Mouse (Mus musculus) thymus, adult 2 months (tissue): Measurements from ENCODE around the gene Ifnlr1. TPM values are rescaled to one million over a fixed set of nuclear protein-coding genes. Genes with fewer than 3 reads are reported as not detected.

Source experiments
- DNase-seq: peaks from one replicate; pipeline ENCODE4 v3.0.0; 2021
- H3K27ac ChIP-seq: fragments of 200-500 bp; 2 replicates; pipeline ENCODE4 v1.5.1; 2012; ENCODE audit warnings: low read length, control low read depth; ENCODE audit not compliant: control insufficient read depth, insufficient read depth
- H3K27me3 ChIP-seq: fragments of 200-500 bp; 2 replicates; pipeline ENCODE4 v1.6.1; 2012; ENCODE audit warnings: mild to moderate bottlenecking, low read length, moderate library complexity, mixed read lengths; ENCODE audit not compliant: control insufficient read depth, insufficient read depth
- H3K36me3 ChIP-seq: fragments of 200-500 bp; 2 replicates; pipeline ENCODE4 v1.6.1; 2012; ENCODE audit warnings: mild to moderate bottlenecking, low read length, moderate library complexity; ENCODE audit not compliant: control insufficient read depth, insufficient read depth
- H3K4me1 ChIP-seq: fragments of 200-500 bp; replicated peaks from 2 replicates; pipeline ENCODE4 v1.6.1; 2012; ENCODE audit warnings: low read length; ENCODE audit not compliant: control insufficient read depth, insufficient read depth
- H3K4me3 ChIP-seq: fragments of 200-500 bp; 2 replicates; pipeline ENCODE4 v1.5.1; 2012; ENCODE audit warnings: mild to moderate bottlenecking, low read length, control low read depth, moderate library complexity; ENCODE audit not compliant: control insufficient read depth, insufficient read depth
- CTCF ChIP-seq: fragments of 200-500 bp; IDR thresholded peaks from 2 replicates; pipeline ENCODE4 v1.5.1; 2012; ENCODE audit warnings: mild to moderate bottlenecking, control low read depth, low read length, moderate library complexity, borderline replicate concordance; ENCODE audit not compliant: control insufficient read depth, poor library complexity, insufficient read depth; ENCODE audit errors: extremely low read depth
- POLR2A ChIP-seq: fragments of 200-500 bp; IDR thresholded peaks from 2 replicates; pipeline ENCODE4 v1.6.1; 2012; ENCODE audit warnings: mild to moderate bottlenecking, low read length, control low read depth, moderate library complexity; ENCODE audit not compliant: control insufficient read depth, poor library complexity, insufficient read depth; ENCODE audit errors: extremely low read depth
- WGBS: fragments of 180-500 bp; shearing (Covaris S2); methylation state at CpG from one replicate; pipeline ENCODE4 v1.1.7; 2018; 5-methylcytosine and 5-hydroxymethylcytosine counted together
- polyA plus RNA-seq: library from polyadenylated mRNA; depleted of rRNA; stranded (reverse); fragments of >200 nt; gene quantifications from 2 replicates; pipeline ENCODE4 v1.2.3, GENCODE M21; 2012; rRNA removed

The Ifnlr1 gene
- polyA plus RNA-seq, 1 experiment = 2.5 TPM

GRCm38 (mm10) chr4:135752106-135752778, 66.2 kb downstream of the Ifnlr1 start:
- 84% methylated on average over 7 of the region's 7 CpGs for WGBS
- H3K36me3 ChIP-seq = no peaks in the 10 kb centered on the region
- H3K27me3 ChIP-seq = no peaks in the 10 kb centered on the region
- no peak overlapping the region for H3K27ac ChIP-seq
- H3K4me1 ChIP-seq = no peaks in the 10 kb centered on the region
- TF ChIP-seq CTCF = no peak
- TF ChIP-seq POLR2A = no peak
- no peak for DNase-seq
- no peak overlapping the region for H3K4me3 ChIP-seq

GRCm38 (mm10) chr4:135752779-135753164, 66.7 kb downstream of the Ifnlr1 start:
- Histone ChIP-seq H3K4me3 (no peak overlapping the region), H3K4me1 (no peaks in the 10 kb centered on the region), H3K36me3 (no peaks in the 10 kb centered on the region), H3K27me3 (no peaks in the 10 kb centered on the region), H3K27ac (no peak overlapping the region)
- no peak for DNase-seq
- WGBS = 84% methylated on average over 8 of the region's 8 CpGs
- TF ChIP-seq POLR2A = no peak
- TF ChIP-seq CTCF = no peak

Other genes with a start within 250 kb of the Ifnlr1 start
- gene Stpg1, start 191.5 kb upstream of the Ifnlr1 start, polyA plus RNA-seq = 0.18 and 0.35 TPM in 2 replicates
- gene Nipal3, start 191.2 kb upstream of the Ifnlr1 start, polyA plus RNA-seq = 38.7 and 41.4 TPM in 2 replicates
- 0.47 and 0.80 TPM in 2 replicates for gene Grhl3, start 112.7 kb upstream of the Ifnlr1 start, polyA plus RNA-seq
- gene Il22ra1, start 41.9 kb downstream of the Ifnlr1 start, polyA plus RNA-seq = 0.24 and 0.40 TPM in 2 replicates
- gene Myom3, start 73.4 kb downstream of the Ifnlr1 start, polyA plus RNA-seq = 0.08 and 0.13 TPM in 2 replicates
- gene Srsf10, start 169.5 kb downstream of the Ifnlr1 start, polyA plus RNA-seq = 194 and 220 TPM in 2 replicates
- gene Pnrc2, start 187.6 kb downstream of the Ifnlr1 start, polyA plus RNA-seq = 26.7 and 28.6 TPM in 2 replicates
- gene Cnr2, start 209.1 kb downstream of the Ifnlr1 start, polyA plus RNA-seq = 9.3 and 9.5 TPM in 2 replicates
- gene Fuca1, start 234.4 kb downstream of the Ifnlr1 start, polyA plus RNA-seq = 37.5 and 43.5 TPM in 2 replicates